Mouse (Mus musculus) lung, postnatal 0 days (tissue): ENCODE data around the gene Mark2.

Source experiments
- CTCF ChIP-seq: IDR thresholded peaks from 2 replicates; pipeline ENCODE4 v1.5.1; 2016; ENCODE audit warnings: antibody characterized with exemption, mild to moderate bottlenecking
- EP300 ChIP-seq: IDR thresholded peaks from 2 replicates; pipeline ENCODE4 v1.6.1; 2016; ENCODE audit warnings: antibody characterized with exemption, mild to moderate bottlenecking, control low read depth

GRCm38 (mm10) chr19:7337781-7338342, 3.8 kb downstream of the Mark2 start:
- TF ChIP-seq CTCF (no peak), EP300 (no peak)
